Mouse (Mus musculus) c-Kit-positive CD71-negative TER-119-negative erythroid progenitor cells, embryonic 14.5 days (primary cell): ENCODE measurements around the gene Cdip1.

Source experiments
- DNase-seq: peaks from one replicate; pipeline ENCODE4 v3.0.0-alpha.2; 2013; ENCODE audit warnings: low read depth

Gene Cdip1

GRCm38 (mm10) chr16:4718753-4719518 lies 71.2 kb downstream of the Cdip1 start, which contains the start of gene Nmral1:
Gene Nmral1 (minus strand): TSS chr16:4719356.
- peak; percentile 65 for DNase-seq

DNA sequence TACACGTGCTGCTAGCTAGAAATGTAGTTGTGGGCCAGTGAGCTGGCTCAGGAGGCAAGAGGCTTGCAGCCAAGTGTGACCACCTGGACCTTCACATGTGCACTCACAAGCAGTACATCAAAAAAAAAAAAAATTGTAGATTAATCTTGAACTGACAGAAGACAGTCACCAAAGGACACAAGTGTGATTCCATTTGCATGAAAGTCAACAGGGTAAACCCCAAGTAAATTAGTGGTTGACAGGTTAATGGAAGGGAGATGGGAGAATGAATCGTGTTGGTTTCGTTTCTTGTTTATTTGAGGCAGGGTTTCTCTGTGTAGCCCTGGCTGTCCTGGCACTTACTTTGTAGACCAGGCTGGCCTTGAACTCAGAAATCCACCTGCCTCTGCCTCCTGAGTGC lies 72.2 kb downstream of the Cdip1 start:
- no peak for DNase-seq

GRCm38 (mm10) chr16:4713861-4714710 lies 76.0 kb downstream of the Cdip1 start:
- DNase-seq = no peak

DNA sequence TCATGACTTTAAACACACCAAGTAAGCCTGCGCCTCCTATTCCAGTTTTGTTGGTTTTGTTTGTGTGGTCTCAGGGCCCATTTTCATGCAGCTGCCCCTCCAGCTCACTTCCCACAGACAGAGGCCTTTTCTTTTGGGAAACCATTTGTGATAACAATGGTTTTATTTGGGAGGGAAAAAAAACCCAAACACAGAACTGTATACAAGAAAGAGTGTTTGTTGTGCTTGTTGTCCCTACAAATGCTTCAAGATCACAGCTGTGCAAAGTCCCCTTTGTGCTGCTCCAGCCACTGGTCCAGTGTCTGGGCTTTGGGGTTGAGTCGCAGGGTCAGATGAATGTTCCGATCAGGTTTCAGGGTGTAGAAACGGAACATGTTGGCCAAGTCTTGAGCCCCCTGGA lies 78.9 kb downstream of the Cdip1 start:
- no peak for DNase-seq

DNA sequence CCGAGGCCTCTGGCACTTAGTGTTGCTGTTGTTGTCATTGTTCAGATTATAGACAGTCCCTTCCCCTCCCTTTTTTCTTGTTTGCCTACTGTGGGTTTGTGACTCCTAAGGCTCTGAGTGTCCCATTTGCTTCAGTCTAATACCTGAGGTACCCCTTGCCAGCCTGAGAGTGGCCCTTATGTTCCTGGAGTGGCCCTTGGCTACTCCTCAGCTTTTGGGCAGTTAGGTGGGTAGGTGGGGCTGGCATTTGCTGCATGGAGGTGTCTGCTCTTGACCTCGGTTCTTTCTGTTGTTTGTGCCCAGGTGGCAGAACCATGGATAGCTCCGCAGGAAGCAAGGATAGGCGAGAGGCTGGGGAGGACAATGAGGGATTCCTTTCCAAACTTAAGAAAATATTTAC lies 84.6 kb downstream of the Cdip1 start:
- DNase-seq = no peak

DNA sequence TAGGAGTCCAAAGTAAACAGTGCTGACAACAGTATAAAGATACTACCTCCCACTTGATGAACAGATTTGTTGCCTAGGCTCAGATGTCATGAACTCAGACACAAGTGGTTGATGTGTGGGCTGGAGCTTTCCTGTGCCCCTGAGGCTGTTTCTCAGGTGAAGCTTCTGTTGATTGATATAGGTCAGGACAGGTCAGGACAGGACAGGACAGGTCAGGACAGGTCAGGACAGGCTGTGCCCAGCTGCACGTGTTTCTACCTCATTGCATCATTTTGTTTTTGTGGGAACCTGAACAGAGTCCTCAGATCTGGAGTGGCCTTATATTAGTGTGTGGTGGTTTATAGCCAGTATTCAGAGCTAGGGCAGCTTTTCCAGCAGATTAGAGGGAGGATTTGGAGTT lies 87.4 kb downstream of the Cdip1 start:
- DNase-seq = no peak

- DNase-seq = no peak
Measured at GRCm38 (mm10) chr16:4701211-4701610, 88.9 kb downstream of the Cdip1 start.
